Mouse (Mus musculus) NIH3T3 (cell line): ENCODE measurements around the gene Mapkap1.
A peak's percentile ranks its signal among the peaks of the same experiment; 100 is the strongest.

Experiments used
- DNase-seq: peaks from one replicate; pipeline ENCODE4 v3.0.0-alpha.2; 2012; ENCODE audit warnings: low read depth

Mapkap1 gene

DNA sequence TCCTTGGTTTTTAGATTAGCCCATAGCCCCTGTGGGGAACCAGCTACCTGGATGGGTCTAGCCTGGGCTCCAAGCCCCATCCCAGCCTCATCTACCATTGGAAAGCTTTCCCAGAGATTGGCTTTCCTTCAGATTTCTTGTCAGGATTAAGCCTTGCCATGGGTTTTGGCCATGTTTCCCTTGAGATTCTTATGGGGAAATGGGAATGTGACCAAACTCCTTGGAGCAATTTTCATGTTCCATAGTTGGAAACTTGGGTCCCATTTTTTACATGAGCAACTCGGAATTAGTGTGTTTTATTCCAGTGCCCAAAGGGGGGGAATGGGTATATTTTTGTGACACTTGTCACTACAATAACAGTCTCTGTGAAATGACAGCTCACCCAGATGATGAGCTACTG is 125.8 kb downstream of the Mapkap1 start:
- DNase-seq: peak; percentile 11

DNA sequence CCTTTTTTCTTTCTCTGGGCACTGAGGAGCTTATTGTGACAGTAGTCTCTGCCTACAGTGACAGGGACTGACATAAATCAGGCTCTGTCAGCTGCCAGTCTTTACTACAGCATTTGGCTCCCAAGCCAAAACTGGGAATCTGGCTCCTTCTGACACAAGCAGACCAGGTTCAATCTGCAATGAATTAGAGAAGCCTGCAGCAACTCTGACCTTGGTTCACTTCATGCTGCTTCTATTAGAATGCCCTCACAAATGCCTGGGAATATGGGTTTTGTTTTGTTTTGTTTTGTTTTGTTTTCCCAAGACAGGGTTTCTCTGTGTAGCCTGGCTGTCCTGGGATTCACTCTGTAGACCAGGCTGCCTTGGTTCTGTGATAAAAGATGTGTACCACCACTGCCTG is 126.7 kb downstream of the Mapkap1 start:
- DNase-seq: no peak

DNA sequence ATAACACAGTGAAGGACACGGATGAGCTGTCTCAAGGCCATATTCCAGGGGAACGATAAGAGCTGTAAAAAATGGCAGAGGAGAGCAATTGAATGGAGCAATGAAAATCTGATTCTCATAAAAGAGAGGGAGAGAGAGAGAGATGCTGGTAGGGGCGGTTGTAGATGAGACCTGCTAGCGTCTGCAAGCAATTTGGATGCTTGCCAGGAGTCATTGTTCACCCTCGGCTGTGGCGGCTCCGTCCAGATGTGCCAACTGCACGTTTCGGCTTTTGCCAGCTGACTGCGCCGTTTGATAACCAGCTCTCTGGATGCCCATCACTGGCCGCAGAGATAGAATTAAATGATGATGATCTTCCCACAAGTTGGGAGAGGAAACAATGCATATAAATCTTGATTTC is 128.4 kb downstream of the Mapkap1 start:
- no peak for DNase-seq

DNA sequence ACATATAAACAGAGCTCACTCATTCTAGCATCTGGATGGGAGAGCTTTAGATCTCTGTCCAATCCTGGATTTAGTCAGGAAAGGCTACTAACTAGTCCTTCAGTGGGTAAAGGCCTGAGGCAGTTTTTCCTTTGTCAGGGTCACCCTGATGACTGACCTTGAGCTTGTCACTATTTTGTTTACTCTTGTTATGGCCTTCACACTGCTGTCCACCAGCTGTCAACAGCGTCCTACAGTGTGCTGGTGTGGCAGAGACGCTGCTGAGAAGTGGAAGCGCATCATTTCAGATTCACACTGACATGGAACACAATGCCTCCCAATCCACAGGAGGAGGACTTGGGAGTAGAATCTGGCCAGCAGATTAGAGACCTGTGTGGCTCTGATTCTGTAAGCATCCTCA is 130.8 kb downstream of the Mapkap1 start:
- DNase-seq: no peak

DNA sequence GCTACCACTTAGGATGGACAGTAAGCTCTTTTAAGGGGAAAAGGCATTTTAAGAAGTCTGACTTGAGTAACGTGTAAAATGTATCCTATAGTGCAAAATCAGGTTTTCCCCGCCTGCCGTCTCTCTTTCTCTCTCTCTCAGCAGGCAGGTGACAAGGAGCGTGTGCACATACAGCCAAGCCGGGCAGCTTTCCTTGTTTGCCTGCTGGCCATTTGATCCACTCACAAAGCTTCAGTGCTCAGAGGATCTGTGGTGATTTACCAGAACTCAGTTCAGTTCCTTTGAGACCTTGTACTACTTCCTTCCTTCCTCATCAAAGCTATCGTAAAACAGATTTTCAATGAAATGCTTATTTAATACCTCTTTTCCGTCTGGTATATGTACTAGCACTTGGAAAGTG is 137.0 kb downstream of the Mapkap1 start:
- no peak for DNase-seq

DNA sequence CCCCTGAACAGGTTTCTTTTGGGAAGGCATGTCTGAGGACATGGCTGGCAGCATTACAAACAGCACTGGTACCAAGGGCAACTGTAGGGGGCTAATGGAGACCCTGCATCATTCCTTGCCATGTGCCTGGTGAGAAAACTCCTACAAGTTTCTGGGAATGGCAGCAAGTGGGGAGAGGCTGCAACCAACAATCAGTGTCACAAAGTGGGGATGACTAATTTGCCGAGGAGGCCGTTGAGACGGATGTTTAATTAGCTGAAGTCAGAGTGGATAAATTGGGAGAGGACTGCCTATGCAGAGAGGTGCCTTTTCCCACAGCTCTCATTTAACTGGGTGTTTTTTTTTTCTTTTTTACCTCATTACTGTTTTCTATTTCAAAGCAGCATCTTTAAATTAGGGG is 137.4 kb downstream of the Mapkap1 start:
- no peak for DNase-seq

DNA sequence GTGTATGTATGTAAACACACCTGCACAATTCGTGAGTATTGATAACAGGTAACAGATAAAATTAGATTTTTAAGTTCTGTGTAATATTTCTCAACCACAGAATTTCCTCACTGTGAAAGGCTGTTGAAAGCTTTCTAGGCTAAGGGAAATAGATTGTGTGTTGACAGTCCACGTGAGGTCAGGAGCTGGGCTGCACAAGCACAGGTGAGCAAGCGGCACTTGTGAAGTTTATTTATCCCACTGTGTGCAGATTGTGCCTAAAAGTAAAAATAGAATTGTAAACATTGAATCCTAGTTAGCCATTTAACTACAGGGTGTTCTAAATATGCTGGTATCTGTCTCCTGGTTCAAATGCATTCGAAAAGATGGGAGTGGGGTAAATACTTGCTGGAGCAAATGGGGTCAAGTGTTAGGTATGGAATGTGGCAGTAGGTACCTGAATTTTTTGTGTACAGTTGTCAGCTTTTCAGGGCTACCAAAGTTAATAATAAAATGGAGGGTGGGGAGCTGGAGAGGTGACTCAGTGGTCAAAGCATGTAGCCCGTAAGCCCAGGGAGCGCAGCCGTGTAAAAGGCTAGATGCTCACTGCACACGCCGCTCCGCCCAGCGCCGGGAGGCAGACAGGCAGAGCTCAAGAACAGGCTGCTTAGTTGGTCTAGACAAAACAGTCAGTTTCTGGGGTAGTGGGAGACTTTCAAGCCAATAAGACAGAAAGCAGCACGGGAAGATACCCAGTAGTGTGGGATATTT is 138.2 kb downstream of the Mapkap1 start:
- DNase-seq: no peak

DNA sequence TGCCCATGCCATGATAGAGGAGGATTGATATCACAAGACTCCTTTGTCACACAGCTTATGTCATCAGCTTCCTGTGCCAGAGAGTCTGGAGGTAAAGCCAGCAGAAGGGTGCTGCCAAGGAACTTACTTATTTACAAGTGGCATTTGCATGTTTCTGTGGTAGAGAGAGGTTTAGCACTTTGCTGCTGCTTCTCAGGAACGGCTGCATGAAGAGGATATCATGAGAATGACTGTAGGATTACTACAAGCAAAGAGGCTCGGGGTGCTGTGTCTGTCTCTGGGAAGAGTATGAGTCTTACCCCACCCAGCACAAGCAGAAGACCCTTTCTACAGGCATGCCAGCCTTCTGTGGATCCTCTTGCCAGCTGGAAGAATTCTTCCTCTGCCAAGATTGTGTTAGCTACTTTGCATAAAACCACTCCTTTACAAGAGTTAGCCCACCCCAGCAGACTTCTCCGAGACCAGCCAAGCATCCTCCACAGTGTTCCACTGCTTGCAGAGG is 139.7 kb downstream of the Mapkap1 start:
- DNase-seq: no peak

DNA sequence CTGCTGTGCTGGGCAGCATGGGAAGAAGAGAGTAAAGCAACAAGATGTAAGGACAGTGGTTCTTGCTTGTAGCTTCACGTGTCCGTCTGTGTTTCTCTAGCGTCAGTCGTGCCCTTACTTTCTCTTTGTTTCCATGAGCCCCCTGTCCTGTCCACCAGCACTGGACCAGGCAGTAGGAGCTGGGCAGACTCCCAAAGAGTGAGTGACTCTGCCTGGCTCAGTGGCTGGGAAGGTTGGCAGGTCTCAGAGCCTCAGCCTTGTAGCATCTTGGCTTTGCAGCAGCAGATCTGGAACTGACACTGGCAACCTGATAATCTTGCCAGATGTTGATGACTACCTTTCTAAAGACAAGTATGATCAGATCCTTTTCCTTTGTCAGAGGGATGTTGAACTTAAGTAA is 140.9 kb downstream of the Mapkap1 start:
- DNase-seq: no peak

DNA sequence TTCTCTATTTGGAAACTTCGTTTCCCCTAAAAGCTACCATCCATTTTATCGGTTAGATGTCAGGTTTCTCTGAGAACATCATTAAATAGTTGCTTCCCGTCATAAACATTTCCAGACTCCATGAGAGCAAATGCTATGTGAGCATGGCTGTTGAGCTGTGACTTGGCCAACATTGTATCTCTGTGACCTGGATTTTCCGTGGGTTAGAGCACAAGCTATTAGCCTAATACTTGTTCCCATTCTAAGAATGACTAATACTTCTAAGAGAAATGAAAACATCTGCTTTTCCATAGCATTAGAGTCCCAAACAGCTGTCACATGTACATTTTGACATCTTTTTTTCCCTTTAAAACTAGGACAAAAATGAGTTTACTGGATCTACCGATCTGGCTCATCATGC is 142.4 kb downstream of the Mapkap1 start:
- peak; percentile 52 for DNase-seq

DNA sequence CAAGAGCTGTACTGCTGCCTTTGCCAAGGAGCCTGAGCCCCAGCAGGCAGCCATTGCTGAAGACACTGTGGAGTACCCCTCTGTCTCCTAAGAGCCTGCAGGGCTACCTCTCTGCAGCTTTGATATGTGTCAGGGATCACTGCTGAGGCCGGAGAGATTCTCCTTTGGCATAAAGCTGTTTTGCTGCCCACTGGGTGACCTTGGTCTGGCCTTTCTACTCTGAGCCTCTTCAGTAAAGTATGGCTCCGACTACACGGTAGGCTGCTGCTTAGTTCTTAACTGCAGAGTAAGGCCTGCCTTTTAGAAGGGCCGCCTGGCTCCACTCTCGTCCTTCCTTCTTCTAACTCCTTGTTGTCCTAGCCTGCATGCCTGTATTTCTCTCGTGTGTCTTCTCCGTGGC is 142.9 kb downstream of the Mapkap1 start:
- DNase-seq: no peak

DNA sequence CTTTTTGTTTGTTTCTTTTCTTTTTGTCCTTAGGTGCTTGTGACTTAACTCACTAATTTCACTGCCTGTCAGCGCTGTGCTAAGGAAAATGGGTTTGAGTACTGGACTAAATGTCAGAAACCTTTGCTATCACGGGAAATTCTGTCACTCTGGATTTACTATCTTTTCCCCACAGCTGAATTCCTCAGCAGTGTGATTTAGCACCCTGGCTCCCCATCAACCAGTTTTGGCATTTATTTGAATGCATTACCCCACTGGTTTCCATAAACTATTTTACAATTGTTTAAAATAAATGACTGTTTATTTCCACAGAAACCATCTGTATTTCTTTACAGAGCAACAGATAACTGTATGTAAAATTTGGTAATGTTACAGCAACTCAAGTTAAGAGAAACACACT is 146.2 kb downstream of the Mapkap1 start:
- peak; percentile 66 for DNase-seq

DNA sequence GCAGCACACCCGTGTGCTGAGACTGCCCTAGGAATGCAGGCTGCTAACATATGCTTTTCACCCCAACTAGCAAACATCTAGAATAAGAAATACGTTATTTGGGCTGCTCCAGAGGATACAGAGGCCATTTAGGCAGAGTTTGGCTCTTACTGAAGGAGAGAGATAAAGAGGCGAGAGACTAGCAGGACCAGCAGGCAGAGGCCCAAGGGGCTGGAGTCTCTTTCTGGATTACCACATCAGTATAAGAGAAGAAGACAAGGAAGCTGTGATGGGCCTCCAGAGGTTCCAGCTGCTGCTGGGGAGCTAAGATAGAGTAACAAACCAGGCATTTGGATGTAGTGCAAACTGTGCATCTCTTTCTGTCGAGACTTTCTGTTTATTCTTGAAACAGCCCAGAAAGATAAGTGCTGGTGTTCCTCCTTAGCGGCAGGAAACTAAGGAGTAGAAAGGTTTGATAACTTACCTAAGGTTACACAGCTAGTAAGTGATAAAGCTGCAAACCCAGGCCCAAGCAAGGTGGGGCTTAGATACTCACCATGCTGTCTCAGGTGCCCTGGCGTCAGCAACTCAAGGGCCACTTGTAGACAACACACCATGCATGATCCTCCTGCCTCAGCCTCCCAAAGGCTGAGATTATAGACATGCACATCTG is 147.1 kb downstream of the Mapkap1 start:
- no peak for DNase-seq

DNA sequence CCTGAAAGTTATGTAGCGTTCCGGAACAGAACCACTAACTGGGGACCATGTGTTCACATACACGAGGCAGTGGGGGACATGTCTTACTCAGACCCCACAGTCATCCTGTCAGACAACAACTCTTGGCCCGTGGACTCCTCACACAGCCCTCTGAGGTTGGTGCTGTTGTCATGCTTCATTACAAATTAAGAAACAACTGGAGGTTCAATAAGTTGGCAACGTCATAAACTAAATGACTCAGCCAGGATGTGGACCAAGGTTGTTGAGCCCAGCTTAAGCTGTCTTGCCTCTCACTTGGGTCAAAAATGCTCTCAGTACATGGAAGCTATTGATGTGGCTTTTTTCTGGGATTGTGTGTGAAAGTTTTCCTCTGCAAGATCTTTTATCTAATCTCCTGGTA is 153.6 kb downstream of the Mapkap1 start:
- no peak for DNase-seq

DNA sequence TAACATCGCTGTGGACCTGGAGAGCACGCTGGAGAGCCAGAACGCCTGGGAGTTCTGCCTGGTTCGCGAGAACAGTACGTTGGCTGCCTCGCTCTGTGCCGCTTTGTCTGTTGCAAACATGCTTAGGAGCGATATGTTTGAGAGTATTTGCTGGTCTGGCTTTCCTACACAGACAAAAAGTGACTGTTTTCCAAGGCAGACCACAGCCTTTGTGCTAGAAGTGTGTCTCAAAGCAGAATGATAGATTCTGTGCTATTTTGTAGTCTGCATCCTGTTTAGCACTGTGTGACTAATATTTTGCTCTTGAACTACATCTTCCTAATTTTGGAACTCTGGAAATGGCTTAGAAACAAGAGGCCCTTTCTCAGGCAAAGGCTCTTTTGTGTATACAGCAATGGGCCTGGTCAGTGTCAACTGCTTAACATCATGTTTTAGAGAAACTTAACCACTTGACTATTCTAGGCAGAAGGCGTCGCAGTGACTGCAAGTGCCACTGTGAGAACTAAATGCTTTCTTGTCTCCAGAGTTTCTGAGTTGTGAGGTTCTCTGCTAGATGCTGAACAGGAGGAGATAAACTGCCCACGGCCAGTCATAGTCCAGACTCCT is 156.6 kb downstream of the Mapkap1 start:
- no peak for DNase-seq

DNA sequence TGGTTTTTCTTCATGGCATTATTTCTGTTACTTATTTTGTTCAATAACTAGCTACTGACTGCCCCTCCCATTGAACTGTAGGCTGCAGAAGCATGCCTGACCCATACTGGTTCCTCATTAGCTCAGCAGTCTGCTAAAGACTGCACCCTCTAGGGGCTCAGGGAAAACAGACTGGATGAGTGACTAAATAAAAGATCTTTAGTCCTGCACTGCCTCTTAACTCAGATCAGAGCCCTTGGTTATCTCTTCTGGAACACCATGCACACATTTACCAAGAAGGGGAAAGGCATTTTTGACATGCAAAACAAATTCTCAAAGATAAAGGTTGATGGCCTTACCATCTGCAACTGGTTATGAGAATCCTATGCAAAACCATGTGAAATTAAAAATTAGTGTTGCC is 157.3 kb downstream of the Mapkap1 start:
- DNase-seq: no peak

DNA sequence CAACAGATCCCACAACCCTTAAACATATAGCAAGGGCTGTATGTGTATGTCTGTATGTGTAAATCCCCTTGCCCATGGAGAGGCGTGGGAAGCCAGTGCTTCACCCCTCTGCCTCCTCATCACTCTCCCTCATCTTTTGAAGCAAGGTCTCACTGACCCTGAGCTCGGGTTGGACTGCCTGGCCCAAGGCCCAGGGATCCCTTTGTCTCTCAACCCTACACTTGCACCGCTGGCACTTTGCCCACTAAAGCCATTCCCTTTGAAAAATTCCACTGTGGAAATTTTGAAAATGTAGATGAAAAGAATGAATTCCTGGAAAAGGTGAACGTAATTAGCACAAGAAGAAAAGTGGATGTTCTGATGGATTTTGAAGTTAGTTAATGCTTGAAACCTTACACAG is 159.6 kb downstream of the Mapkap1 start:
- DNase-seq: no peak

DNA sequence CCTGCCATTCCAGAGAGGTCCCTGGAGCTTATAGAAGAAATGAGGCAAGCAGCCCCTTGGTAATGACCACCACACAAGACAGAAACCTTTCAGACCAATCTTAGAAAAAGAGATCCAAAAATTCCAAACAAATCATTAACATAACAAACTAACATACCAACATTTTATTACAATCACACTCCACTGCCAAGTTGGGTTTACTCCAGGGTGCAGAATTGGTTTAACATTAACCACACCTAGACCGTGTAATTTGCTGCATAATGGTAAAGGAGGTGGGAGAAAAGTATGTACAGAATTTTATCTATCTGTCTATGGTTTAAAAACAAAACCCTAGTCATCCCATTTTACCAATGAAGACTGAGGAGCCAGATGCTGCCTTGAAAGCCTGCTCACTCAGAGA is 160.0 kb downstream of the Mapkap1 start:
- no peak for DNase-seq

DNA sequence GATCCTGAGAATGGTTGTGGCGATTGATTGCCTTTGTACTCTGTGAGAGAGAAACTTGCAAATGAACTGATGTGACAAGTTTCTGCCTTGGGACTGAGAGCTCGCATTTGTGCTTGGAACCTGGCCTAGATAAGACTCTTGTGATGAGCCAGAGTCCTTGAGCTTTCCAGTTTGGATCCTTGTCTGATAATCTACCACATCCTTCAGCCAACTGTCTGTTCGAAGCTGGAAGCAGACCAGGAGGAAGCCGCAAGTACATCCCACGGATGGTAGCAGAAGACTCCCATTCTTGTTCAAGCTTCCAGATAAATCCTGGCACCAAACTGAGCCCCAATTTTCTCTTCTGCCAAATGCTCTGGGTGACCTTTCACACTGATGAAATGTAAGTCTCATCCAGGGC is 162.6 kb downstream of the Mapkap1 start:
- DNase-seq: no peak

DNA sequence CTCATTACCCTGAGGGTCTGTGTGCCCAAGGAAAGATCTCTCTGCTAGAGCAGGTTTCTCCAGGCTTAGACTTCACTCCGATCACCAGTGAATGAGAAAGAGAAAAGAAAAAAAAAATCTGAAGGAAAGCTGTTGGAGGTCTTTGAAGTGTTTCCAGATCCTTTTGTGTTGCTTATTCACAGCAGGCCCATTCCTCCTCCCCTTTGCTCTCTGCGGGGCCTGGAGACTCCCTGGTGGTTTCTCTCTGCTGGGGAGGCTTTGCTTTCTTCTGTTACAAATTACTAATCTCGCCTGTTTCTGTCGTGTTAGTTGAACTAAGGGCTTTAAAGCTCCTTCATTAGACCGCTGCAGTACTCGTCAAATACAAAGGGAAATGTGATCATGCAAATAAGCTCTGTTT is 163.8 kb downstream of the Mapkap1 start:
- no peak for DNase-seq

DNA sequence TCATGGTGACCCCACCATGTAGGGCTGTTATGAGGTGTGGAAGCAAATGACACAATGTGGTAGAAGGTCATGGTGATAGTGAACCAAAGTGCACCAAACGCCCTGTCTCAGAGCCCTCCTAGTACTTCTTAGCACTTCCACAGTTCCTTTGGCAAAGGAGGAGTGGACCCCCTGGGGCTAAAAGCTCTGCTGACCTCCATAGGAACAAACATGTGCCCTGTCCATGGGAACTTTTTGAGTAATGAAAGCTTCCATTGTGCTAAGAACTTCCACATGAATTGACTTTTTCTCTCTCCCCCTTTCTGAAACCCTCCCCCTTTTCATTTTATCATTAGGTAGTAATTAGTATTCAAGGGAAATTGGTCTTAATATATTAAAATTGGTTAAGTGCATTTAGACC is 164.5 kb downstream of the Mapkap1 start:
- no peak for DNase-seq

DNA sequence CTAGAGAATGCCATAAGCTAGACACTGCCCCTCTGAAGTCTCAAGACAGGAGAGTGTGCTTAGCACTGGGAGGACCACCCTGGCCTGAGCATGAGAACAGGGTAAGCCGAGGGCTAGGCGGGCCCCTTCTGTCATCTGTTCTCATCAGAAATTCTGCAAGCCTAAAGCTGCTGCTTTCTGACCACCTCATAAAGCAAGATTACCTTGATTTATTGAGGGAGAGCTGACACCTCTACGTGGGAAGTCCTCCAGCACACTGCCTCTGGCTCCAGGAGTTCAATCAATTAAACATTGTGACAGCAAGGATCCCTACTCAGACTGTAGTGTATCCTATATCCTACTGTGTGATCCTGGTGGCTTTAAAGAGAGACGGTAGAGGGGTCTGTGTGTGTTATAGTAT is 166.5 kb downstream of the Mapkap1 start:
- no peak for DNase-seq

DNA sequence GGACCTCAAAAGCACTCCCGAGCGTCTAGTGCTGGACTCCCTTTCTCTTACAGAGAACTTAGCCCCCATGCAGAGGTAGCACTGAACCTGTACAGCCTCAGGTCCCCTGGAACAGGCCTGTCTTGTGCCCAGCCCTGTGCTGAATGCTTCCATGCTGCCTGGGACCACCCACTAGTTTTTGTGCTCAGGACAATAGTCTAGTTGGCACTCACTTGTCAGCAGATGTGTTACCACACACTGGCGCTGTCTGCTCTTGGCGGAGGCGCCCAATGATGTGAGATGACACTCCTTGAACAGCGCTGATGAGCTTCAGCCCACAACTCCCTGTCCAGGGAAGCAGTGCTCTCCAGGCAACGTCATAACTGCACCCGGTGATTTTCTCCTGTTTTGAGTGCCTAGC is 182.0 kb downstream of the Mapkap1 start:
- no peak for DNase-seq
